Mouse (Mus musculus) erythroblast, embryonic 14.5 days (primary cell): ENCODE data around the gene Nedd4. TPM values are rescaled to one million over a fixed set of nuclear protein-coding genes. Genes with fewer than 3 reads are reported as not detected.
"Not testable (repeated sequence)": the region's sequence is repeated elsewhere in the genome, so short reads cannot be mapped to it uniquely, and the experiment has no call there.

ENCODE experiments used
- H3K27me3 ChIP-seq: 2 replicates; pipeline ENCODE4 v1.6.1; 2012; ENCODE audit warnings: inconsistent platforms; ENCODE audit not compliant: control insufficient read depth
- H3K36me3 ChIP-seq: 2 replicates; pipeline ENCODE4 v1.6.1; 2012; ENCODE audit warnings: mild to moderate bottlenecking, inconsistent platforms; ENCODE audit not compliant: control insufficient read depth
- H3K4me1 ChIP-seq: 2 replicates; pipeline ENCODE4 v1.6.1; 2012; ENCODE audit warnings: inconsistent platforms; ENCODE audit not compliant: control insufficient read depth
- H3K4me3 ChIP-seq: replicated peaks from 2 replicates; pipeline ENCODE3; 2012; ENCODE audit warnings: moderate library complexity, mild to moderate bottlenecking, inconsistent platforms
- H3K9me3 ChIP-seq: 2 replicates; pipeline ENCODE4 v1.6.1; 2012; ENCODE audit warnings: low read length, inconsistent platforms, mixed read lengths; ENCODE audit not compliant: control insufficient read depth
- GATA1 ChIP-seq: IDR thresholded peaks from 2 replicates; pipeline ENCODE4 v1.6.1; 2012; ENCODE audit warnings: low read length, inconsistent platforms, mixed read lengths
- TAL1 ChIP-seq: IDR thresholded peaks from 3 replicates; pipeline ENCODE4 v1.6.1; 2012; ENCODE audit warnings: low read length, inconsistent platforms, mixed read lengths
- polyA plus RNA-seq: library from polyadenylated mRNA; stranded (reverse); fragments of >175 nt; gene quantifications from 2 replicates; pipeline ENCODE4 v1.2.3, GENCODE M21; 2012

Nedd4 gene
- polyA plus RNA-seq, 1 experiment, result 1.8 TPM

DNA sequence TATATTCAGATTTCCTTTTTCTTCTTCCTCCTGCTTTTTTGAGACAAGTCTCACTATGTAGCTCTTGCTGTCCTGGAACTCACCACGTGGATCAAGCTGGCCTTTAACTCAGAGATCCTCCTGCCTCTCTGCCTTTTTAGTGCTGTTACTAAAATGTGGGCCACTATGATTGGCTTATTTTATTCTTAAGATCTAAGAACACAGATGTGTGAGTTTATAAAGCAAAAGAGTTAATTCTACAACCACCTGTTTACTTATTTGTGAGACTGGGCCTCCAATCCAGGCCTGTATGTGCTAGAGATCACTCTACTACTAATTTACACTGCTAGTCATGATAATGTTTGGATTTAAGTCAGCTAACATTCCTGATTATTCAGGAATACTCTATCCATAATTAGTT lies 1.2 kb upstream of the Nedd4 start:
- Histone ChIP-seq H3K4me1 (peaks cover 55% of the 10 kb centered on the region), H3K4me3 (no peak overlapping the region), H3K9me3 (no peaks in the 10 kb centered on the region), H3K36me3 (peaks cover 21% of the 10 kb centered on the region), H3K27me3 (no peaks in the 10 kb centered on the region)
- no peak for TF ChIP-seq GATA1
- TF ChIP-seq TAL1, result no peak

GRCm38 (mm10) chr9:72661561-72661894 lies 618 bp upstream of the Nedd4 start:
- Histone ChIP-seq H3K27me3 (no peaks in the 10 kb centered on the region), H3K4me1 (peaks cover 55% of the 10 kb centered on the region), H3K4me3 (peak overlapping the region; percentile 95), H3K9me3 (no peaks in the 10 kb centered on the region), H3K36me3 (peaks cover 26% of the 10 kb centered on the region)
- TF ChIP-seq GATA1 (no peak; the same call in 1 of the 2 replicates), TAL1 (no peak)

- TF ChIP-seq GATA1, result no peak
- no peak for TF ChIP-seq TAL1
- H3K4me1 ChIP-seq, result peaks cover 58% of the 10 kb centered on the region
- peaks cover 38% of the 10 kb centered on the region for H3K36me3 ChIP-seq
- H3K4me3 ChIP-seq, result peak overlapping the region; percentile 95
- H3K27me3 ChIP-seq, result no peaks in the 10 kb centered on the region
- H3K9me3 ChIP-seq, result no peaks in the 10 kb centered on the region
Observed at GRCm38 (mm10) chr9:72662691-72663533, 766 bp downstream of the Nedd4 start.

DNA sequence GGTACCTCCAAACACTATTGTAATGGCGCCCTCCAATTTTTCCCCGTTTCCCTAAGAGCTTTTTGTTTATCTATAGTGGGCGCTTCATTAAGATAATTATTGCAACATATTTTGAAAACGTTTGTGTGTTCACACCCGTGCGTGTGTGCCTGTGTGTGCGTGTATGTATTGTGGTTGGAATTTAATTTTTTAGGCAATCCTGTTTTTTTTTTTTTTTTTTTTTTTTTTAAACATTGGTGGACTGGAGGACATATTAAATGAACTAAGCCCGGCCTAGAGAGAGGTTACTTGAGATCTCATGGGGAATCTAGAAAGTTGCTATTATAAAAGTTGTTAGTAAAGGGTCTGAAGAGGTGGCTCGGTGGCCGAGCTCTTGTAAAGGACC lies 1.4 kb downstream of the Nedd4 start:
- no peak for TF ChIP-seq TAL1
- no peak for TF ChIP-seq GATA1
- Histone ChIP-seq H3K27me3 (no peaks in the 10 kb centered on the region), H3K4me1 (peaks cover 58% of the 10 kb centered on the region), H3K36me3 (peaks cover 40% of the 10 kb centered on the region), H3K4me3 (peak overlapping the region; percentile 95), H3K9me3 (no peaks in the 10 kb centered on the region)

DNA sequence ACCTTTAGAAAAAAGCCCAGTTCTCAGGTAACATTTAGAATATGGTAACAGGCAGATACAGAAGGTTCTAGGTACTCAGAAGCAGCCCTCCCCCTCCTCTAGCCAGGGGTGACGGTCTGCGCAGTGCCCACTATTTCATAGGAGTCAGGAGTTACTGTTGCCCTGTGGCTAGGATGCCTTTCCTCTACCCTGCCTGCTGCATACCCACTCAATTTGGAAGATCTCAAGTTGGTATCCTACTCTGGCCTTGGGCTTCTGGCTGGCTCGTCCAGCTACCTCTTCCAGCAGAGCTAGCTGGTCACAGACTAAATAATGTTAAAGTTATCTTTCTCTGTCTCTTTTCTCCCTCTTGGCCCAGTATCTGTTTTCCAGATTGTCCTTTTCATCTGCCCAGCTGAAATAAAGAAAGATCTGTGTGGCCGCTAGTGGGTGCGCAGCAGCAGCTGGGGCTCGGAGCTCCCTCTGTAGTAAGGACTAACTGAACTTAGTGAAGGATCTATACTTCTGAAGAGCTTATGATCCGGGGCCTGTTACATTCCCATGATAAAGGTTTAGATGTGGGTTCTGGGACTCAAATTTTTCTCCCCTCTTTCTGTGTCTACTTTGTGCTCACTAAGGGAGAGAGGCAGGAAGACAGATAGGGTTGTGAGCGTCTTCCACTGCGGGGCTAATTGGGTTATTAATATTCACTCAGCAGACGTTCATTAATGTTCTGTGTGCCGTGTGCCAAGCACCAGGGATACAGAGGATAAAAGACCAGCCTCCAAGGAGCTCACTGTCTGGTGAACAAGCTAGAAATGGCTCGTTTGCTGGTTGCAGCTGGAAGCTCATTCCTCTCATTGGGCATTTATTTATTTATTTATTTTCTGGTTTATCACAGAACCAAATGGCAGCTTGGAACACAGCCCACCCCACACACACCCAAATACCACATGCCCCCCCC lies 2.5 kb downstream of the Nedd4 start:
- Histone ChIP-seq H3K27me3 (no peaks in the 10 kb centered on the region), H3K9me3 (no peaks in the 10 kb centered on the region), H3K4me1 (peaks cover 63% of the 10 kb centered on the region), H3K36me3 (peaks cover 51% of the 10 kb centered on the region), H3K4me3 (peak overlapping the region; percentile 95)
- no peak for TF ChIP-seq GATA1
- no peak for TF ChIP-seq TAL1

- Histone ChIP-seq H3K4me1 (peaks cover 60% of the 10 kb centered on the region), H3K9me3 (no peaks in the 10 kb centered on the region), H3K4me3 (no peak overlapping the region), H3K27me3 (no peaks in the 10 kb centered on the region), H3K36me3 (peaks cover 59% of the 10 kb centered on the region)
- TF ChIP-seq GATA1, result no peak
- TF ChIP-seq TAL1, result no peak
Observed at GRCm38 (mm10) chr9:72665517-72665916, 3.4 kb downstream of the Nedd4 start.

GRCm38 (mm10) chr9:72666352-72667021 lies 4.3 kb downstream of the Nedd4 start:
- H3K9me3 ChIP-seq, H3K27me3 ChIP-seq, H3K4me3 ChIP-seq: not testable (repeated sequence)
- peaks cover 53% of the 10 kb centered on the region for H3K4me1 ChIP-seq
- peaks cover 66% of the 10 kb centered on the region for H3K36me3 ChIP-seq

GRCm38 (mm10) chr9:72667126-72667525 lies 5.0 kb downstream of the Nedd4 start:
- TF ChIP-seq TAL1 (no peak), GATA1 (no peak)

GRCm38 (mm10) chr9:72669383-72669782 lies 7.2 kb downstream of the Nedd4 start:
- Histone ChIP-seq H3K36me3 (peaks cover 88% of the 10 kb centered on the region), H3K4me3 (no peak overlapping the region), H3K27me3 (no peaks in the 10 kb centered on the region), H3K9me3 (no peaks in the 10 kb centered on the region), H3K4me1 (peaks cover 35% of the 10 kb centered on the region)
- no peak for TF ChIP-seq TAL1
- no peak for TF ChIP-seq GATA1

More at GRCm38 (mm10) chr9:72667126-72667525, 5.0 kb downstream of the Nedd4 start:
- no peaks in the 10 kb centered on the region for H3K27me3 ChIP-seq
- H3K4me1 ChIP-seq, result peaks cover 48% of the 10 kb centered on the region
- no peak overlapping the region for H3K4me3 ChIP-seq
- peaks cover 72% of the 10 kb centered on the region for H3K36me3 ChIP-seq
- no peaks in the 10 kb centered on the region for H3K9me3 ChIP-seq
